Comparison of ENCODE assay signal across 11 mouse cellular contexts in the genomic region with DNA sequence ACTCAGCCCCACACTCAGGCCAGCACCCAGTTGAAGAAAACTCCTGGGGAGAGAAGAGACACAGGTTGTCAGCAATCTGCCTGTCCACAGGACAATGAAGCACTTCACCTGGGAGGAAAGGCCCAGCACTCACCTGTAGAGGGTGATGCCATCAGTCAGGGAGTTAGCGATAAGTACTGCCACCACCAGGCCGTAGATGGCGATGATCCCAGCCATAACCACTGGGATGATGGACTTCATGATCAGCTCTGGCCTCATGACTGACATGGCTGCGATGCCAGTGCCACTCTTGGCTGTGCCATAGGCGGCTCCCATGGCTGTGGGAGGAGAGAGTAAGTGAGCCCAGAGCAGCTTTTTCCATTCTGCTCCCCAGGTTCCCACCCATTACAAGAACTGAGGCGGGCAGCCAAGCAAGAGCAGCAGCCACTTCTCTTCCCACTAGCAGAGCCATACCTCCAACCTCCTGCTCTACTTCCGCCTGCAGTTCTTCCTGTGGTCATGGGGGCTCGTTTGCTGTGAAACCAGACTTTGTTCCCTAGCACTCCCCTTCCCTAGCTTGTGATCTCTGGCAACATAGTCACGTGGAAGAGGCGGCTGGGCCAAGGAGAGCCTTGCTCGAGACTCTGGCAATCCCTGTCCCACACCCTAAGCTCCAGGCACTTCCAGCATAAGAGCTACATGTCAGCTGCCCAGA. TPM values are rescaled to one million over a fixed set of nuclear protein-coding genes. Genes with fewer than 3 reads are reported as not detected.
DNase-seq lines count a peak whose midpoint lies in the region; TF ChIP-seq lines count a peak whose summit lies in the region.
"Had no signal": no experiment of that assay in that cellular context is flagged by ENCODE, and none has a peak within 500 bp of the region (broad histone marks: within the 10 kb centered on the region; RNA-seq: fewer than 3 reads in every experiment).

No protein-coding gene starts in this region.

- WGBS in bone marrow, adult 2 months: 62% methylated on average over 11 of the region's 11 CpGs

- 0 out of 2 replicates have a peak, but pooled peaks have one; percentile 4 for TF ChIP-seq CTCF in bone marrow, adult 2 months (IDR thresholded peaks at IDR 0.05; ENCODE audit: control insufficient read depth, insufficient read depth, low read length)

- H3K27ac ChIP-seq in bone marrow, adult 2 months (ENCODE audit: control insufficient read depth, insufficient read depth, low read depth, low read length, poor library complexity): peak overlapping the region; percentile 14
- H3K27ac ChIP-seq: hindbrain, embryonic 12.5 days had no signal

- H3K4me1 ChIP-seq in bone marrow, adult 2 months (ENCODE audit: control insufficient read depth, insufficient read depth, low read length): peaks cover 8% of the 10 kb centered on the region

- DNase-seq in layer of hippocampus, adult 11-12 months (ENCODE audit: low spot score): peak; percentile 51
- no peak for DNase-seq in layer of hippocampus, adult 9-10 months (ENCODE audit: low spot score)
- peak; percentile 76 to 82 for DNase-seq in kidney, adult 8-10 months
- peak; percentile 45 to 48 for DNase-seq in lung, postnatal 4 days
- DNase-seq in urinary bladder, adult 2 months (ENCODE audit: low spot score): no peak
- DNase-seq in ovary, adult 18-20 months (ENCODE audit: low spot score): no peak
- no peak for DNase-seq in right cerebral cortex, postnatal 10 days (ENCODE audit: low spot score in 2 of 2)
- DNase-seq: right cerebral cortex, postnatal 25 days; thymus, postnatal 25 days had no signal

- H3K4me3 ChIP-seq in bone marrow, adult 2 months (replicated peaks; ENCODE audit: control insufficient read depth, low read depth, low read length): no peak overlapping the region
- H3K4me3 ChIP-seq: hindbrain, embryonic 12.5 days had no signal

- TF ChIP-seq POLR2A in bone marrow, adult 2 months (IDR thresholded peaks at IDR 0.05; ENCODE audit: borderline replicate concordance, control insufficient read depth, low read depth, low read length): no peak

RNA-seq across cellular contexts. Expression of a gene that starts 1.1 kb away (rescaled TPM):
- 24.9 and 57.8 TPM in 2 replicates for polyA plus RNA-seq in bone marrow, adult 2 months (2011; ENCODE audit: insufficient read depth, insufficient read length, low replicate concordance, missing spikeins)
- 24.7 and 29.2 TPM in 2 replicates for polyA plus RNA-seq in urinary bladder, adult 2 months (2012; rRNA removed)

RNA-seq across cellular contexts. Expression of a gene that starts 4.8 kb away (rescaled TPM):
- 159 and 256 TPM in 2 replicates for polyA plus RNA-seq in bone marrow, adult 2 months (2011; ENCODE audit: insufficient read depth, insufficient read length, low replicate concordance, missing spikeins)
- polyA plus RNA-seq in urinary bladder, adult 2 months (2012; rRNA removed): 460 and 497 TPM in 2 replicates

RNA-seq across cellular contexts. Expression of a gene that starts 14.0 kb away (rescaled TPM):
- polyA plus RNA-seq in bone marrow, adult 2 months (2011; ENCODE audit: insufficient read depth, insufficient read length, low replicate concordance, missing spikeins): 15.7 and 18.7 TPM in 2 replicates
- polyA plus RNA-seq in urinary bladder, adult 2 months (2012; rRNA removed): 20.2 and 20.8 TPM in 2 replicates

RNA-seq across cellular contexts. Expression of a gene that starts 40.6 kb away (rescaled TPM):
- 4.2 and 10.6 TPM in 2 replicates for polyA plus RNA-seq in bone marrow, adult 2 months (2011; ENCODE audit: insufficient read depth, insufficient read length, low replicate concordance, missing spikeins)
- polyA plus RNA-seq in urinary bladder, adult 2 months (2012; rRNA removed): 7.6 and 7.9 TPM in 2 replicates

RNA-seq across cellular contexts. Expression of a gene that starts 44.6 kb away (rescaled TPM):
- polyA plus RNA-seq in bone marrow, adult 2 months (2011; ENCODE audit: insufficient read depth, insufficient read length, low replicate concordance, missing spikeins): 0.27 and 0.37 TPM in 2 replicates
- polyA plus RNA-seq in urinary bladder, adult 2 months (2012; rRNA removed): 0.88 and 1.0 TPM in 2 replicates

Comparison
In these comparisons a context has a peak if more than half of its experiments do, and no peak if none do; other contexts are left out.
1. DNase-seq: peak in layer of hippocampus, adult 11-12 months (single experiment), kidney, adult 8-10 months (2 of 2) and lung, postnatal 4 days (2 of 2); none in layer of hippocampus, adult 9-10 months (single experiment), urinary bladder, adult 2 months (single experiment), ovary, adult 18-20 months (single experiment) and right cerebral cortex, postnatal 10 days (0 of 2).